Mouse (Mus musculus) E14TG2a.4 (cell line): Measurements from ENCODE around the gene Slc9a6.

Experiments
- CTCF ChIP-seq: conservative IDR thresholded peaks from 2 replicates; pipeline ENCODE4 v1.5.1; 2014; ENCODE audit warnings: low read length
- POU5F1 ChIP-seq: IDR thresholded peaks from 2 replicates; pipeline ENCODE4 v1.6.1; 2014; ENCODE audit warnings: low read length, borderline replicate concordance

DNA sequence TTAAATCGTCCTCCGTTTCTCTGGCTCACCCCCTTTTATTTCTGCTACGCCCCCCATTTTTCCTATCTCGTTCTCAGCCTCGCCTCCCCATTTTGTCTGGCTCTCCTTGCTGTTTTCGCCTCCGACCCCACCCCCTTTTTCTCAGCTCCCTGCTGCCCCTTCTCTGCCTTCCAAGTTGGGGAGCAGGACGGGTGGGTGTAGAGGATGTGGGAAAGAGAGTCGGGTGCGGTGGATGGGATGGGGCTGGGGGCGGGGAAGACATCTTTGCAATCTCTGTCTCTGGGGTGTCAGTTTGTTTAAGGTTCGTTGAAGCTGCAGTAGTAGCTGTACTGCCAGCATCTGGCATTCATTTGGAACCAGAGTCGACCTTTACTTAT is 749 bp downstream of the Slc9a6 start:
- TF ChIP-seq CTCF, result no peak
- TF ChIP-seq POU5F1, result no peak
